Mouse (Mus musculus) forebrain, embryonic 16.5 days (tissue): ENCODE results near the gene Ptk7. TPM values are rescaled to one million over a fixed set of nuclear protein-coding genes. Genes with fewer than 3 reads are reported as not detected.
A peak's percentile ranks its signal among the peaks of the same experiment; 100 is the strongest.

Experiments
- ATAC-seq: fragments of 200-750 bp; cut with Nextera tagmentation; 2 replicates; pipeline ENCODE4 v1.8.0; 2017; ENCODE audit warnings: mild to moderate bottlenecking, moderate library complexity
- H3K27ac ChIP-seq: fragments of 300-500 bp; sonication (generic); 2 replicates; pipeline ENCODE4 v1.5.1; 2014; ENCODE audit warnings: low read length, control low read depth
- H3K27me3 ChIP-seq: fragments of 300-500 bp; sonication (generic); replicated peaks from 2 replicates; pipeline ENCODE4 v1.6.1; 2014; ENCODE audit warnings: low read length; ENCODE audit not compliant: control insufficient read depth, insufficient read depth
- H3K36me3 ChIP-seq: fragments of 300-500 bp; sonication (generic); 2 replicates; pipeline ENCODE4 v1.6.1; 2014; ENCODE audit not compliant: control insufficient read depth, insufficient read depth
- H3K4me1 ChIP-seq: fragments of 300-500 bp; sonication (generic); replicated peaks from 2 replicates; pipeline ENCODE4 v1.6.1; 2014; ENCODE audit warnings: low read length; ENCODE audit not compliant: control insufficient read depth, insufficient read depth
- H3K4me2 ChIP-seq: fragments of 300-500 bp; sonication (generic); 2 replicates; pipeline ENCODE4 v1.6.1; 2014; ENCODE audit warnings: mild to moderate bottlenecking, low read length, control low read depth
- H3K4me3 ChIP-seq: fragments of 300-500 bp; sonication (generic); replicated peaks from 2 replicates; pipeline ENCODE4 v1.5.1; 2014; ENCODE audit warnings: mild to moderate bottlenecking, low read length, control low read depth
- H3K9ac ChIP-seq: fragments of 300-500 bp; sonication (generic); replicated peaks from 2 replicates; pipeline ENCODE4 v1.6.1; 2014; ENCODE audit warnings: low read depth, low read length, control low read depth
- H3K9me3 ChIP-seq: fragments of 300-500 bp; sonication (generic); 2 replicates; pipeline ENCODE4 v1.6.1; 2016; ENCODE audit warnings: low read length; ENCODE audit not compliant: control insufficient read depth
- WGBS: fragments of 180-500 bp; shearing (Covaris S2); extraction: QIAGEN DNeasy Blood & Tissue Kit; methylation state at CpG from one replicate; pipeline ENCODE4 v1.1.7; 2014; 5-methylcytosine and 5-hydroxymethylcytosine counted together
- polyA plus RNA-seq: library from polyadenylated mRNA; unstranded; fragments of >200 nt; fragmentation: Nextera tagmentation; extraction: Ambion mirVana; gene quantifications from 2 replicates; pipeline ENCODE4 v1.2.1, GENCODE M21; 2015

Gene Ptk7
- polyA plus RNA-seq, 1 experiment from 2014 or later = 33.9 TPM

- WGBS = under 1% methylated on average over 11 of the region's 11 CpGs
- H3K27me3 ChIP-seq = no peaks in the 10 kb centered on the region
- H3K9ac ChIP-seq = peak overlapping the region; percentile 62
- peaks cover 31% of the 10 kb centered on the region for H3K4me1 ChIP-seq
- H3K4me2 ChIP-seq = peak overlapping the region; percentile 87
- H3K4me3 ChIP-seq = peak overlapping the region; percentile 89
- no peak; the same call in none of the 2 replicates for ATAC-seq
- H3K27ac ChIP-seq = peak overlapping the region; percentile 80
- H3K36me3 ChIP-seq = no peaks in the 10 kb centered on the region
- H3K9me3 ChIP-seq = no peaks in the 10 kb centered on the region
These were observed 72.7 kb downstream of the Ptk7 start for GRCm38 (mm10) chr17:46556584-46556945.

- peak within 1 kb of the TSS; percentile 87 for H3K4me2 ChIP-seq
- H3K9me3 ChIP-seq = no peaks in the 10 kb centered on the region
- ATAC-seq = peak; percentile 95
- no peaks in the 10 kb centered on the region for H3K27me3 ChIP-seq
- H3K9ac ChIP-seq = peak within 1 kb of the TSS; percentile 91
- under 1% methylated on average over 79 of the region's 87 CpGs for WGBS
- no peaks in the 10 kb centered on the region for H3K36me3 ChIP-seq
- H3K4me1 ChIP-seq = peaks cover 31% of the 10 kb centered on the region
- peak within 1 kb of the TSS; percentile 90 for H3K27ac ChIP-seq
- H3K4me3 ChIP-seq = peak within 1 kb of the TSS; percentile 89
These were observed 73.4 kb downstream of the Ptk7 start, which contains the start of gene Srf for GRCm38 (mm10) chr17:46555673-46556583. Gene Srf (minus strand): TSS chr17:46556175.

GRCm38 (mm10) chr17:46554977-46555672, 74.2 kb downstream of the Ptk7 start:
- Histone ChIP-seq H3K4me1 (peaks cover 31% of the 10 kb centered on the region), H3K4me2 (peak overlapping the region; percentile 87), H3K9ac (peak overlapping the region; percentile 91), H3K27ac (peak overlapping the region; percentile 90), H3K4me3 (peak overlapping the region; percentile 89), H3K9me3 (no peaks in the 10 kb centered on the region), H3K27me3 (no peaks in the 10 kb centered on the region), H3K36me3 (peaks cover 5% of the 10 kb centered on the region; the same call in 1 of the 2 replicates)
- no peak for ATAC-seq
- WGBS = under 1% methylated on average over 74 of the region's 75 CpGs

- H3K4me1 ChIP-seq = peaks cover 31% of the 10 kb centered on the region
- H3K4me2 ChIP-seq = peak overlapping the region; percentile 87
- no peaks in the 10 kb centered on the region for H3K9me3 ChIP-seq
- WGBS = under 1% methylated on average over 11 of the region's 11 CpGs
- no peak for ATAC-seq
- no peaks in the 10 kb centered on the region for H3K27me3 ChIP-seq
- peaks cover 5% of the 10 kb centered on the region for H3K36me3 ChIP-seq
- H3K27ac ChIP-seq = no peak overlapping the region
- H3K9ac ChIP-seq = peak overlapping the region; percentile 91
- H3K4me3 ChIP-seq = peak overlapping the region; percentile 89
These were observed 74.7 kb downstream of the Ptk7 start for GRCm38 (mm10) chr17:46554646-46554976.

GRCm38 (mm10) chr17:46553926-46554325, 75.4 kb downstream of the Ptk7 start:
- H3K27ac ChIP-seq = no peak overlapping the region
- H3K9ac ChIP-seq = no peak overlapping the region; the same call in 1 of the 2 replicates
- H3K36me3 ChIP-seq = peaks cover 9% of the 10 kb centered on the region
- H3K9me3 ChIP-seq = no peaks in the 10 kb centered on the region
- 82% methylated on average over 3 of the region's 3 CpGs for WGBS
- peak overlapping the region; percentile 87 for H3K4me2 ChIP-seq
- ATAC-seq = no peak
- no peaks in the 10 kb centered on the region for H3K27me3 ChIP-seq
- H3K4me1 ChIP-seq = peaks cover 31% of the 10 kb centered on the region
- H3K4me3 ChIP-seq = peak overlapping the region; percentile 89

GRCm38 (mm10) chr17:46553469-46553868, 75.8 kb downstream of the Ptk7 start:
- H3K9me3 ChIP-seq = no peaks in the 10 kb centered on the region
- H3K4me2 ChIP-seq = peak overlapping the region; percentile 87
- H3K27ac ChIP-seq = peak overlapping the region; percentile 65; the same call in 1 of the 2 replicates
- H3K4me3 ChIP-seq = peak overlapping the region; percentile 40
- 47% methylated on average over 11 of the region's 11 CpGs for WGBS
- H3K36me3 ChIP-seq = peaks cover 14% of the 10 kb centered on the region
- H3K4me1 ChIP-seq = peaks cover 31% of the 10 kb centered on the region
- H3K27me3 ChIP-seq = no peaks in the 10 kb centered on the region
- no peak for ATAC-seq
- peak overlapping the region; percentile 28; the same call in 1 of the 2 replicates for H3K9ac ChIP-seq

- WGBS = 2% methylated on average over 24 of the region's 24 CpGs
- peaks cover 16% of the 10 kb centered on the region for H3K36me3 ChIP-seq
- H3K4me2 ChIP-seq = peak overlapping the region; percentile 87
- H3K9ac ChIP-seq = peak overlapping the region; percentile 28; the same call in 1 of the 2 replicates
- H3K27me3 ChIP-seq = no peaks in the 10 kb centered on the region
- peak overlapping the region; percentile 40 for H3K4me3 ChIP-seq
- ATAC-seq = peak; percentile 83
- peaks cover 31% of the 10 kb centered on the region for H3K4me1 ChIP-seq
- H3K9me3 ChIP-seq = no peaks in the 10 kb centered on the region
- H3K27ac ChIP-seq = peak overlapping the region; percentile 65
These were observed 76.4 kb downstream of the Ptk7 start for GRCm38 (mm10) chr17:46552841-46553423.

- Histone ChIP-seq H3K4me1 (peaks cover 32% of the 10 kb centered on the region), H3K9ac (no peak overlapping the region), H3K27ac (no peak overlapping the region), H3K4me2 (no peak overlapping the region; the same call in 1 of the 2 replicates), H3K27me3 (no peaks in the 10 kb centered on the region), H3K9me3 (no peaks in the 10 kb centered on the region), H3K4me3 (no peak overlapping the region), H3K36me3 (peaks cover 16% of the 10 kb centered on the region)
- no peak for ATAC-seq
- WGBS = 73% methylated on average over 7 of the region's 7 CpGs
These were observed 77.2 kb downstream of the Ptk7 start for GRCm38 (mm10) chr17:46552151-46552550.

- H3K27ac ChIP-seq = no peak overlapping the region
- H3K4me1 ChIP-seq = peaks cover 33% of the 10 kb centered on the region
- H3K4me3 ChIP-seq = no peak overlapping the region
- no peak for ATAC-seq
- no peak overlapping the region for H3K4me2 ChIP-seq
- peaks cover 16% of the 10 kb centered on the region for H3K36me3 ChIP-seq
- H3K9me3 ChIP-seq = no peaks in the 10 kb centered on the region
- H3K9ac ChIP-seq = no peak overlapping the region
- no peaks in the 10 kb centered on the region for H3K27me3 ChIP-seq
- WGBS = 91% methylated on average over 6 of the region's 6 CpGs
These were observed 77.9 kb downstream of the Ptk7 start for GRCm38 (mm10) chr17:46551369-46551768.
